Mouse (Mus musculus): Measurements from ENCODE around the gene Bhlhe40.

The Bhlhe40 gene

GRCm38 (mm10) chr6:108660206-108660877 is at the start of gene Bhlhe40:
Bhlhe40 (plus strand) TSS chr6:108660629.
- DNase-seq (ENCODE audit: low read depth, low spot score): no peak

DNA sequence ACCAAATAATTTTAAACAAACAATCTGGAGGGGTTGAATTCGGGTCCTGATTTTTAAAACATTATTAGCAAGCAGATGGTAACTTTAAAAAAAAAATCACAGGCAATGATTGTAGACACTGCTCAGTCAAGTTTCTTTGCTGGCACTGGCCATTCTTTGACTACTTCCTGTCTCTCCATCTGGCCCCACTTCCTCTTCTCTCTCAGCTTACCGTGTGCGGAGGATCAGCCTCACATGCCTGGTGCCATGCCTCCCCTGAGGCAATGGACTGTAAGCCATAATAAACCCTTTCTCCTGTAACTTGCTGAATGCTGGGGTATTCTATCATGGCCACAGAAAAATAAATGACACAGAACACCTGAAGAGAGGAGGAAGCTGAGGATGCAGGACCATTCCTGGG is 48.8 kb upstream of the Bhlhe40 start:
- no peak for DNase-seq (ENCODE audit: low read depth, low spot score)

DNA sequence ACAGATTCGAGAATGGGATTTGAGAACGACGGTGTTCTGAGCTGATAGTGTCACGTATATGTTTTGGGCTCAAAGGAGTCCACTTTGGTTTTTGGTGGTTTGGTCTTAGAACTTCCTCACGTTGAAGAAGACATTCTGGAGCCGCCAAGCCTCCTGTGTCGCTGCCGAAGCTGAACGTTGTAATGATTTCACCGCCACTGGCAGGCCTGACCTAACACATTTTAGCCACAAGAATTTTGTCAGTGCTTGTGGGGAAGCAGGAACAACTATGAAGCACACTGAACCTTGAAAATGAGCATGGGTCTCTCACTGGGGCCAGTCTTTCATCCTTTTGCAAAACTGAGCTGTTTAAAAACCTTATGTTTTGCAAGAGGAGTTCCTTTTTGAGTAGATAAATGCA is 42.4 kb upstream of the Bhlhe40 start:
- DNase-seq (ENCODE audit: low read depth, low spot score): no peak

DNA sequence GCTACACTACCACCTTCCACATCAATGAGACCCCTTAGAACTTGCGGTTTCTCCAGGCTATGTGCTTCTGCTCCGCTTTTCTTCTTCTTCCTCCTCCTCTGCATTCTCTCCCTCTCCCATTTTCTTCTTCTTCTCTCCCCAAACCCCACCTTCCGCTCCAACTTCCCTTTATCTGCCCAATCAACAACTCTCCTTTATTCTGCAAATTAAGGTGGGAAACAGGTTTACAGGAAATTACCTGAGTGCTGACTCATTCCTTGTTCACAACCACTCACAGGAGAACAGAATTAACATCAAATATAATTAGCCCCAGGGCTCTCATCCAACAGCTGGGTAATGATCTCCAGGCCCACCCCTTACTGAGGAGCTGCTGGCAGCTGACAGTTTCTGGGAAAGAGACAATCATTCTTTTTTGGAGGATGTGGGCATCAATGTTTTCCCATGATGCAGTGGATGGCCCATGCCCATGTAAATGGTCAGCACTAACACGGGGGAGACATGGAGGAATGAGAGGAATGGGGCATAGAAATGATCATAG is 37.3 kb upstream of the Bhlhe40 start:
- DNase-seq (ENCODE audit: low read depth, low spot score): no peak

DNA sequence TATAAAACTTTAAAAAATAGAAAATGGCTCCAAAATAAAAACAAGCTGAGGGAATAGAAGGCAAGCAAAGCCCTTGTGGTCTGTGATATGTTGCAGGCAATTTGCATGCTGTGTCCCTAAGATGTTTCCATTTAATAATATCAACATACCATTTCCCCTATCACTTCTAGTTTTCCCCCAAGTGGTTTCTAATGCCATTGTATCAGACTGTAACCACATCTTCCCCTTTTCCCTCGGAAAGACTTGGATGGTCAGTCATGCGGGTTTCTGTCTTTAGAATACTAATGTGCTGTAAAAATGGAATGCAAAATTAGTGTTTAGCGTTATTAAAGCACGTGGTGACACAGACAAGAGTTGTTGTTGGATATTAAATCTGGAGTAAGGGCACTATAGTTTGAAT is 35.5 kb upstream of the Bhlhe40 start:
- no peak for DNase-seq (ENCODE audit: low read depth, low spot score)

GRCm38 (mm10) chr6:108630701-108631100 is 29.7 kb upstream of the Bhlhe40 start:
- DNase-seq (ENCODE audit: low read depth, low spot score): no peak

DNA sequence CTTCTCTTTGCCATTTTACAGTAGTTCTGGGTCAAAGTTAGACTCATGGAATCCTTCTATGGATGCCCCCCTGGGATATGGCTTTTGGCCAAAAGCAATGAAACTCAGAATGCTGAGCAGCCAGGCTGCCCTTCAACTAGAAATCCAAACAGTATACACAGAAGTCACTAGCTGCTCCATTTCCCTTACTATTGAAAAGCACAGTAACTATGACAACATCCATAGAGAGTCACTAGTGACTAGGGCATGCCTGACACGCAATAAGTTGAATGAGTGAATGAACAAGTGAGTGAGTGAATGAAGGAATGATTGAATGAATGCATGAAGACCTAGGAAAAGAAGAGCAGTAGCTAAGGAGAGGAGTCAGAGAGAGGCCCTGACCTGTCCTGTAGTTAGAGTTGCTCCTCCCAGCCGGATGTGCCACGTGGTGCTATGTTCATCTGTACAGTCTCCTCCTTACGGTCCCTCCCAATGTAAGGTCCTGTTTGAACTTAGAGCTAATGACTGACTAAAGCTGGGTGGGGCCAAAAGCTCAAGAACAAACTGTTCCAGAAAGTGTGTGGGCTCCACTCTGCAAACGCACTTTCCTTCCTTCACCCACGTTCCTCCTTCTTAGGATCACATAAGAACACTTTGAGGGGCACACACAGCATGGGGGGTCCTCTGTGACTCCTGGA is 22.1 kb upstream of the Bhlhe40 start:
- DNase-seq (ENCODE audit: low read depth, low spot score): no peak

DNA sequence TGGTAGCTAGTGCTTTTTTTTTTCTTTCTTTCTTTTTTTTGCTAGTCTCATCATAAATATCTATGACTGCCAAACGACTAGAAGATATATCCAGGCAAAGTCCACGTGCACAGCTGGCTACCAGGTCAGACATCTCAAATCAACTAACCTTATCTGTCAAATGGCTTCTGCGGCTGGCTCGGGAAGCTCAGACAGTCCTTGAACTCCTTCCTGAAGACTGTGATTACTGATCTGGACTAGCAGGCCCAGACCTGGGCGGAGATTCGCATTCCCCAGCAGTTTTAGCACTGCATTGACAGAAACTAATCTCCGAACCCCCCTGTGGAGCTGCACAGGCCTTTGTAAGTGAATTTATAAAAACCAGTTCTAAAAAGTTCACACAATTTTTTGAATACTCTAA is 18.4 kb upstream of the Bhlhe40 start:
- no peak for DNase-seq (ENCODE audit: low read depth, low spot score)

GRCm38 (mm10) chr6:108643035-108643434 is 17.4 kb upstream of the Bhlhe40 start:
- DNase-seq (ENCODE audit: low read depth, low spot score): no peak

GRCm38 (mm10) chr6:108644311-108644710 is 16.1 kb upstream of the Bhlhe40 start:
- no peak for DNase-seq (ENCODE audit: low read depth, low spot score)

- DNase-seq (ENCODE audit: low read depth, low spot score): no peak
Observed at GRCm38 (mm10) chr6:108647094-108647493, 13.3 kb upstream of the Bhlhe40 start.

GRCm38 (mm10) chr6:108648072-108648471 is 12.4 kb upstream of the Bhlhe40 start:
- no peak for DNase-seq (ENCODE audit: low read depth, low spot score)

DNA sequence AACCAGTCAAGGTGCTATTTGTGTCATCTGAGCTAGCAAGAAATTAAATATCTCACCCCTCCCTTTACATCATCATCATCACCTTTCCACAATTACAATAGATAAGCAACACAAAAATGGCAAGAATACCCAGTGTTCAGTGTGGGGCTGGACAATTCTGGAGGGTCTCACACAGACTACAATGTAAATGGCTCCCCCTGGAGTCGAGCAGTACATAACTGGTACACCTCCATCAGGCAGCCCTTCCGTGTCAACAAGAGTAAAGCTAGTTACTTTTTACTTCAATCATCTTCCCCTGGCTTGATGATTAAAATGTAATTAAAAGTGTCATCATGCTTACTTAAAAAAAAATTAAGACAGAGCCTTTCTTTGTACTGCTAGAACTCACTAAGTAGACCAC is 4.6 kb upstream of the Bhlhe40 start:
- no peak for DNase-seq (ENCODE audit: low read depth, low spot score)

GRCm38 (mm10) chr6:108658051-108658415 is 2.4 kb upstream of the Bhlhe40 start:
- no peak for DNase-seq (ENCODE audit: low read depth, low spot score)

DNA sequence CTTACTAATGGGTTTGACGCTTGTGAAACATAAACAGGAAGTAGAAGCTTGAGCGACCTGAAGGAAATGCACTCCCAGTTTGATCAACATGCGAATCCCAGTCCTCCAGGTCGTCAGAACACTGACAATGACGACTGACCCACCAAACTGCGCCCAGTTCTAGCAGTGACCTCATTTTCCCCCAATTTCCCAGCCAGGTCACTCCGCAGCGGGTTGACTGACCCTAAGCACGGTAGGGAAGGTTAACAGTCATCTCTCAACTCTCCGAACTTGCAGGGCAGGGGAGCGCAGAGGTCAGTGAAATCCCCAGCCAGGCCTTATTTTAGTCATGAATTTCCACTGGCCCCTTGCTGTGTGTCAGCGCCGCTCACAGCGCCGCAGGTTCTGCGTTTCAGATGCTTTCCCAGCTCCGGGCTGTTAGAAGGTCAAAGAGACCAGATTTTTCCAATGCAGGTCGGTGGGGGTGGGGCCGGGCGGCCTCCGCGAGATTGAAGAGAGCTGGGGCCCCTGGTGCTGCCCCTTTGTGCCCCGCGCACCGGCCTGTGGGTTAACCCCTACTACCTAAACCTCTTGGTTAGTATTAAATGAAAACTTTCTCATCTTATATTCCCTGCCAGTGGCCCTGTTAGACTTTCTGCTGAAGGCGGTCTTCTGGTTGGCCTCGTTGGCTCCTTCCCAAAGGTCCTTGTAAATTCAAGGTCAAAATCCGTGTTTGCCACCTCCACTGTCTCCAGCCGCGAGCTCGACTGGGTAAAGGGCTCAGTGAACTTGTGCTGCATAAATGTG is 1.8 kb upstream of the Bhlhe40 start:
- no peak for DNase-seq (ENCODE audit: low read depth, low spot score)

GRCm38 (mm10) chr6:108659221-108659725 is 1.2 kb upstream of the Bhlhe40 start:
- DNase-seq (ENCODE audit: low read depth, low spot score): no peak

- DNase-seq (ENCODE audit: low read depth, low spot score): no peak
Observed at GRCm38 (mm10) chr6:108659726-108660205, 663 bp upstream of the Bhlhe40 start.

DNA sequence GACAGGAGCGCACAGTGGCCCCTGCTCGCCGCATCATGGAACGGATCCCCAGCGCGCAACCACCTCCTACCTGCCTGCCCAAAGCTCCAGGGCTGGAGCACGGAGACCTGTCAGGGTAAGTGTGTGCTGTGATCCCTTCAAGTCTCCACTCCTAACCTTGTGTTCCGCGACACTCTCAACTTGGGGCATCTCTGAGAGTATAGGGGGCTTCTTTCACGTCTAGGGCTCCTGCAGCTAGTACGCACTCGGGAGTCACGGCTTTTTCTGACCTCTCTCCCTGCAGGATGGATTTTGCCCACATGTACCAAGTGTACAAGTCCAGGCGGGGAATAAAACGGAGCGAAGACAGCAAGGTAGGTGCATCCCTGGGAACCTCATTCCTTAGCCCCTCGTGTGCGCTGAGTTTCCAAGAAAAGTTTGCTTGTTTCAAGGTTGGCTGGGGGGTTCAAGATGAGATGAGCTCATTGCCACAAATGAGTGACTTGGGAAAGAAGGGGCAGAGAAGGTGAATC is 505 bp downstream of the Bhlhe40 start:
- no peak for DNase-seq (ENCODE audit: low read depth, low spot score)

GRCm38 (mm10) chr6:108661412-108661811 is 983 bp downstream of the Bhlhe40 start:
- no peak for DNase-seq (ENCODE audit: low read depth, low spot score)

- no peak for DNase-seq (ENCODE audit: low read depth, low spot score)
Observed at GRCm38 (mm10) chr6:108661890-108662289, 1.5 kb downstream of the Bhlhe40 start.

GRCm38 (mm10) chr6:108662314-108663240 is 2.1 kb downstream of the Bhlhe40 start:
- DNase-seq (ENCODE audit: low read depth, low spot score): no peak

Data from c-Kit-negative CD71-positive TER-119-positive erythroid progenitor cells, embryonic 14.5 days (primary cell).